Mouse (Mus musculus): ENCODE data around the gene Hmcn1. TPM values are rescaled to one million over a fixed set of nuclear protein-coding genes. Genes with fewer than 3 reads are reported as not detected.
A peak's percentile ranks its signal among the peaks of the same experiment; 100 is the strongest.

The Hmcn1 gene
- polyA plus RNA-seq, 1 experiment, result not detected

- TF ChIP-seq CTCF (IDR thresholded peaks at IDR 0.05; ENCODE audit: insufficient read depth, low read depth, low read length), result no peak
- no peak for TF ChIP-seq POLR2A (IDR thresholded peaks at IDR 0.05; ENCODE audit: insufficient read depth, low read depth, low read length)
- no peak overlapping the region for H3K4me3 ChIP-seq (ENCODE audit: insufficient read depth, low read depth, low read length)
- no peaks in the 10 kb centered on the region for H3K4me1 ChIP-seq (ENCODE audit: control insufficient read depth, insufficient read depth, low read length)
- H3K27ac ChIP-seq (ENCODE audit: insufficient read depth, low read depth, low read length), result no peak overlapping the region
These were observed 40.1 kb upstream of the Hmcn1 start for GRCm38 (mm10) chr1:151033291-151033690.

- TF ChIP-seq CTCF (IDR thresholded peaks at IDR 0.05; ENCODE audit: insufficient read depth, low read depth, low read length) (no peak), POLR2A (IDR thresholded peaks at IDR 0.05; ENCODE audit: insufficient read depth, low read depth, low read length) (no peak)
- Histone ChIP-seq H3K4me3 (ENCODE audit: insufficient read depth, low read depth, low read length) (no peak overlapping the region), H3K4me1 (ENCODE audit: control insufficient read depth, insufficient read depth, low read length) (no peaks in the 10 kb centered on the region), H3K27ac (ENCODE audit: insufficient read depth, low read depth, low read length) (no peak overlapping the region)
- 69% methylated on average over 10 of the region's 10 CpGs for WGBS
These were observed 38.3 kb upstream of the Hmcn1 start for GRCm38 (mm10) chr1:151031581-151031980.

- no peaks in the 10 kb centered on the region for H3K4me1 ChIP-seq (ENCODE audit: control insufficient read depth, insufficient read depth, low read length)
- 71% methylated on average over 8 of the region's 8 CpGs for WGBS
- TF ChIP-seq CTCF (IDR thresholded peaks at IDR 0.05; ENCODE audit: insufficient read depth, low read depth, low read length), result no peak
- TF ChIP-seq POLR2A (IDR thresholded peaks at IDR 0.05; ENCODE audit: insufficient read depth, low read depth, low read length), result no peak
- no peak overlapping the region for H3K4me3 ChIP-seq (ENCODE audit: insufficient read depth, low read depth, low read length)
- H3K27ac ChIP-seq (ENCODE audit: insufficient read depth, low read depth, low read length), result no peak overlapping the region
These were observed 37.9 kb upstream of the Hmcn1 start for GRCm38 (mm10) chr1:151031086-151031485.

GRCm38 (mm10) chr1:151025049-151025773 is 32.0 kb upstream of the Hmcn1 start:
- Histone ChIP-seq H3K27ac (ENCODE audit: insufficient read depth, low read depth, low read length) (no peak overlapping the region), H3K4me1 (ENCODE audit: control insufficient read depth, insufficient read depth, low read length) (no peaks in the 10 kb centered on the region), H3K4me3 (ENCODE audit: insufficient read depth, low read depth, low read length) (no peak overlapping the region)
- WGBS, result 87% methylated on average over 19 of the region's 19 CpGs
- no peak for TF ChIP-seq CTCF (IDR thresholded peaks at IDR 0.05; ENCODE audit: insufficient read depth, low read depth, low read length)

- H3K4me3 ChIP-seq (ENCODE audit: insufficient read depth, low read depth, low read length), result no peak overlapping the region
- no peak overlapping the region for H3K27ac ChIP-seq (ENCODE audit: insufficient read depth, low read depth, low read length)
- TF ChIP-seq CTCF (IDR thresholded peaks at IDR 0.05; ENCODE audit: insufficient read depth, low read depth, low read length) (no peak), POLR2A (IDR thresholded peaks at IDR 0.05; ENCODE audit: insufficient read depth, low read depth, low read length) (no peak)
- H3K4me1 ChIP-seq (ENCODE audit: control insufficient read depth, insufficient read depth, low read length), result no peaks in the 10 kb centered on the region
- WGBS, result 82% methylated on average over 2 of the region's 2 CpGs
These were observed 26.1 kb upstream of the Hmcn1 start for GRCm38 (mm10) chr1:151019273-151019890.

GRCm38 (mm10) chr1:151011056-151011455 is 17.8 kb upstream of the Hmcn1 start:
- Histone ChIP-seq H3K4me3 (ENCODE audit: insufficient read depth, low read depth, low read length) (no peak overlapping the region), H3K4me1 (ENCODE audit: control insufficient read depth, insufficient read depth, low read length) (no peaks in the 10 kb centered on the region), H3K27ac (ENCODE audit: insufficient read depth, low read depth, low read length) (no peak overlapping the region)
- TF ChIP-seq POLR2A (IDR thresholded peaks at IDR 0.05; ENCODE audit: insufficient read depth, low read depth, low read length) (no peak), CTCF (IDR thresholded peaks at IDR 0.05; ENCODE audit: insufficient read depth, low read depth, low read length) (peak; percentile 37; the same call in 1 of the 2 replicates)
- 19% methylated on average over 7 of the region's 7 CpGs for WGBS

GRCm38 (mm10) chr1:151009115-151009797 is 16.0 kb upstream of the Hmcn1 start:
- H3K27ac ChIP-seq (ENCODE audit: insufficient read depth, low read depth, low read length), result no peak overlapping the region
- no peaks in the 10 kb centered on the region for H3K4me1 ChIP-seq (ENCODE audit: control insufficient read depth, insufficient read depth, low read length)
- WGBS, result 32% methylated on average over 6 of the region's 6 CpGs
- TF ChIP-seq CTCF (IDR thresholded peaks at IDR 0.05; ENCODE audit: insufficient read depth, low read depth, low read length) (no peak), POLR2A (IDR thresholded peaks at IDR 0.05; ENCODE audit: insufficient read depth, low read depth, low read length) (no peak)
- H3K4me3 ChIP-seq (ENCODE audit: insufficient read depth, low read depth, low read length), result no peak overlapping the region

DNA sequence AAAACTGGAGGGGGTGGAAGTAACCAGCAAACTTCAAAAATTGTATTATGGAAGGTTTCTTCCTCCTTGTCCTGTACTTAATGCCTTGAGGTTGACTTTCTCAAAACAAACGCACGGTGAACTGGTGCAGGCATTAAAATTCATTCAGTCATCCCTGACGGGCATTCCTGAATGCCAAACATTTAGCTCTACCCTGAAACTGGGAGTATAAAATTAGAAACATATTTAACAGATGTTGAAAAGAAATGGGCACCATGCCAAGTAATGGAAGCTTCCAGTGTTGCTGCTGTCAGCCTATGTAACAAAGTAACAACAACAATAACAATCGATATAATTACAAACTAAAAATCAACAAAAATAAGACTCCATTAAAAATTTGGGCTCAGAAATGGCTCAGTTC is 14.5 kb upstream of the Hmcn1 start:
- H3K4me1 ChIP-seq (ENCODE audit: control insufficient read depth, insufficient read depth, low read length), result no peaks in the 10 kb centered on the region
- WGBS, result 60% methylated on average over 4 of the region's 4 CpGs
- TF ChIP-seq CTCF (IDR thresholded peaks at IDR 0.05; ENCODE audit: insufficient read depth, low read depth, low read length) (no peak), POLR2A (IDR thresholded peaks at IDR 0.05; ENCODE audit: insufficient read depth, low read depth, low read length) (no peak)
- H3K4me3 ChIP-seq (ENCODE audit: insufficient read depth, low read depth, low read length), result no peak overlapping the region
- H3K27ac ChIP-seq (ENCODE audit: insufficient read depth, low read depth, low read length), result no peak overlapping the region

DNA sequence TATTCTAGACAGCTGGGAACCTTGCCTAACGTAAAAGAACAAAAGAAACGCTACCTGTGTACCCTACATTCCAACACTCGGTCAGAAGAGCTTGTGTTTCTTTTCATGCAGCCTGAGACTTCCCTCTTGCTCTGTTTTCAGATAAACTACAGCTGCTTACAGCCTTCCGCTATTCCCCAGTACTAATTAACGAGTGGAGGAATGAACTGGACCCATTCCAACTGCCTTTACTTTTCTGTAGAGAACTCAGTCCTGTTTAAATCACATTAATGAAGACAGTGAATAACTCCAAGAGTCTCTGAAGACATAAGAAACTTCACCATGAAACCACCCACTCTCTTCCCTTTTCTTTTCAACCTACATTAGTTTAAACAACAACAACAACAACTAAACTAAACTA is 10.8 kb upstream of the Hmcn1 start:
- 0 out of 2 replicates have a peak, but pooled peaks cover 2% of the 10 kb centered on the region for H3K4me1 ChIP-seq (ENCODE audit: control insufficient read depth, insufficient read depth, low read length)
- TF ChIP-seq CTCF (IDR thresholded peaks at IDR 0.05; ENCODE audit: insufficient read depth, low read depth, low read length), result no peak
- TF ChIP-seq POLR2A (IDR thresholded peaks at IDR 0.05; ENCODE audit: insufficient read depth, low read depth, low read length), result no peak
- no peak overlapping the region for H3K27ac ChIP-seq (ENCODE audit: insufficient read depth, low read depth, low read length)
- 18% methylated on average over 5 of the region's 5 CpGs for WGBS
- H3K4me3 ChIP-seq (ENCODE audit: insufficient read depth, low read depth, low read length), result no peak overlapping the region
